Comparison of ENCODE assay signal across 16 mouse cellular contexts in the genomic region with DNA sequence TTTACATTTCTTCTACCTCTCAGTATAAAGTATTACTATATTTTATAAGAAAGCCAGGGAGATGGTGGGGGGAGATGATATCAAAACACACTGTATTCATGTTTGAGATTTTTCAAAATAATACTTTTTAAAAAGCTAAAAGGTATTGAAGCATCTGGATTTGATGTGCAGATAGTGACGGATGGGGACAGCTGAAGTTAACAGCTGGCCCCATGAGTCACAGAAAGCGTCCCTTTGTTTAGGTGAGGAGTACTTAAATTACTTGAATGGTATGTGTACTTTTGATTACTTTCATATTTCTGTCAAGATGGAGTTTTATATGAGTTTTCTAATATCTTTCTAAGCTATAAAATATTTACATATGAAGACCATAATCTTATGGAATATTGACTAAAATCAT.
"Had no signal": no experiment of that assay in that cellular context is flagged by ENCODE, and none has a peak within 500 bp of the region (broad histone marks: within the 10 kb centered on the region; RNA-seq: fewer than 3 reads in every experiment).

No protein-coding gene starts in this region.

- H3K27me3 ChIP-seq: neural tube, embryonic 13.5 days; neural tube, embryonic 15.5 days; stomach, embryonic 15.5 days had no signal

- H3K9ac ChIP-seq: neural tube, embryonic 13.5 days; neural tube, embryonic 15.5 days; stomach, embryonic 15.5 days had no signal

- H3K9me3 ChIP-seq: neural tube, embryonic 13.5 days; neural tube, embryonic 15.5 days; stomach, embryonic 15.5 days had no signal

- H3K27ac ChIP-seq: neural tube, embryonic 13.5 days; neural tube, embryonic 15.5 days; stomach, embryonic 15.5 days; stomach, postnatal 0 days had no signal

- H3K4me1 ChIP-seq: neural tube, embryonic 13.5 days; neural tube, embryonic 15.5 days; stomach, embryonic 15.5 days had no signal

- H3K4me3 ChIP-seq: neural tube, embryonic 13.5 days; neural tube, embryonic 15.5 days; stomach, embryonic 15.5 days had no signal

- H3K4me2 ChIP-seq: neural tube, embryonic 13.5 days; neural tube, embryonic 15.5 days; stomach, embryonic 15.5 days had no signal

- H3K36me3 ChIP-seq: neural tube, embryonic 15.5 days had no signal

- DNase-seq: retina, postnatal 1 day; right cerebral cortex, adult 18-20 months; right cerebral cortex, postnatal 14 days; right cerebral cortex, postnatal 25 days; right cerebral cortex, postnatal 4 days; spleen, adult 18-20 months; thymus, adult 18-20 months; thymus, adult 2 months; thymus, postnatal 14 days; thymus, postnatal 25 days; thymus, postnatal 36 days; thymus, postnatal 4 days had no signal
